Mouse (Mus musculus) cerebellum, postnatal 14 days (tissue): ENCODE measurements around the gene Hdc.

Source experiments
- DNase-seq, 2 experiments: peaks; one replicate each; pipeline ENCODE4 v3.0.0; 2021; ENCODE audit warnings: mixed read lengths in 2 of 2

Gene Hdc

GRCm38 (mm10) chr2:126551244-126551890, 67.7 kb downstream of the Hdc start:
- DNase-seq = no peak

- DNase-seq = no peak
Observed at GRCm38 (mm10) chr2:126549681-126550080, 69.4 kb downstream of the Hdc start.

GRCm38 (mm10) chr2:126546392-126546791, 72.7 kb downstream of the Hdc start:
- DNase-seq = no peak

- no peak for DNase-seq
Observed at GRCm38 (mm10) chr2:126545297-126545696, 73.8 kb downstream of the Hdc start.
